Mouse (Mus musculus) brain, adult 2 months (tissue): ENCODE data around the gene Slc6a6.

Experiments
- DNase-seq: peaks from one replicate; pipeline ENCODE4 v3.0.0; 2011; ENCODE audit warnings: low read depth, low spot score

Gene Slc6a6

DNA sequence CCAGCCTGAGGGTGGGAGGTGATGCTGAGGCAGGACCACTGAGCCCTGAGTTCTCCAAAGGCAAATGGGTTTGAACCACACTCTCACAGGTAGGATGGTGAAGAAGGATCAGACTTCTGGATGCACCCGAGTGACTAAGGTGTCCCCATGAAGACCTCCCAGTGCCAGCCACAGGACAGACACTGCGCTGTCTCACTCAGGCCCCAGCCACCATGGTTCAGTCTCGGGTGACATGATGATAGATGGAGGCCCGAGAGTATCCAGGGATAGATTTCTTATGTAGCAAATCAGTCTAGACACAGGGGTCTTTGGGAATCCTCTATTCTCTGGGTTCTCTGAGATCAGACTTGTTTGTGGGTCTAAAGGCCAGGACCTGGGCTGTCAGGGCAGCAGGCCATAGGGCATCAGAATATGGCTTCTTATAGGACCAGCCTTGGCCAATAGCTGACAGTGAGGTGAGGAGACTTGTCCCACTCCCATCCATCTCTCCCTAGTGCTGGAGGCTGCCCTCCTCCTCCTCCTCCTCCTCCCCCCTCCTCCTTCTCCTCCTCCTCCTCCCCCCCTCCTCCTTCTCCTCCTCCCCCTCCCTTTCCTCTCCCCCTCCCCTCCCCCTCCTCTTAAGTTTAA is 36.8 kb downstream of the Slc6a6 start:
- DNase-seq: no peak

DNA sequence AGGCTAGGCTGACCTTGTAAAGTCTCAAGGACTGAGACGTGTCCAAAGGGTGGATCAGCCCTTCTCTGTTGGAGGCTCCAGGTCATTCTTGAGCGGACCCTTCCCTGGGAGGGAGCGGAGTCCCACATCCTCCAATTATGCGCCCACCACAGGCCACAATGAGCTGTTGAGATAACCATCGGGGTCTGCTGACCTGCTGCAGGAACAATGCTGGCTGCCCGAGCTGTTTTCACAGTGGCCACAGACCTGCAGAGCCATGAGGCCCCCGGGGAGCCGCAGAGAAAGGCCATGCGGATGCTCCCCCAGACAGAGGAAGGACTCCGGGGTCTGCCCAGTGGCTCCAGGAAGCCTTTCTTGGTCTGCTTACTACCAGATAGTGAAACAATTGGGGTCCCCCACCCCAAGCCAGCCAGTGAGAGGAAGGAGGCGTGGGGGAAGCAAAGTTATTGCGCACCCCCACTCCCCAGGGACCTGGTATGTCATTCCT is 37.4 kb downstream of the Slc6a6 start:
- DNase-seq: no peak

DNA sequence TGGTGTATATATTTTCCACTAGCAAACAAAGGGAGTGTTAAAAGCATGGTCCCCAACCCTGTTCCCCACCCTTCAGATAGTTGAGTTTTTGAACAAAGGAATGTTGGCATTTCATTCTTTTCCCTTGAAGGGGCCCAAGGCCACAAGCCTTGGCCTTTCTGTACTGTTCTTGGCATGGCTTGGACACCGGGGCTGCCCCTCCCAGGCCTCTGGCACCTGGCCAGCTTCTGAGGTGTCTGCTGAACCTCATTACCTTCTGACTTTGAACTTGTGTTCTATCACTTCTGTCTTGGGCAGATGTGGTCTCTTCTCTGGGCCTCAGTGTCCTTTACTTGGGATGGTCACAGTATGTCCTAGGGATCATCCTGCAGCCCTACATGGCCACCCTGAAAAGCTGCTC is 43.5 kb downstream of the Slc6a6 start:
- no peak for DNase-seq

DNA sequence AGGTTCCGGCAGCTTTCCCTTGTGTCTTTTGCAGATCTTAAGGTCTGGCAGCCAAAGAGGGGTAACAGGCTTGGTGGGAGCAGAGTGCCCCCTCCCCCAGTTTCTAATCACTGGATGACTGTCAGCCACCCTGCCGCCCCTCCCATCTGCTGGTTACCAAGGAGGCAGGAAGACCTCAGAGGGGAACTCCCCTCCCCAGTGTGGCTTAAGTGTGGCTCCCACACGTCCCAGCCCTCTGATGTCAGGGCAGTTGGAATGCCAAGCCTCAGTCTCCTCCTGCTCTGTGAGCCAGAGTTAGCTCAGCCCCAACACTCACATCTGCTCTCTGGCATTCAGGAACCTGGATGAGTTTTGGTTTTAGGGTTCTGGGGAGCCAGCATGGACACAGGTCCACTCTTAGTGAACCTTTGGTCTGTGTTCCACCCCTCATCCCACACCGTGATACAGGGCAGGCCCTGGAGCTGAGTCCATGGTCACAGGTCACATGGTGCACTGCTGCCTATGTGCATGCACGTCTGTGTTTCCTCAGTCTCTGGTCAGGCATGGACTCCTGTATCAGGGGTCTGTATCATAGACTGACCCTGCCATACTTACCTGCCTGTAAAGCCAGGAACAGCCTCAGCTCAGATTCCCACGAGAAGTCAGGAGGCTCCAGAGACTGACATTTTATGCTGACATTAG is 45.2 kb downstream of the Slc6a6 start:
- no peak for DNase-seq

DNA sequence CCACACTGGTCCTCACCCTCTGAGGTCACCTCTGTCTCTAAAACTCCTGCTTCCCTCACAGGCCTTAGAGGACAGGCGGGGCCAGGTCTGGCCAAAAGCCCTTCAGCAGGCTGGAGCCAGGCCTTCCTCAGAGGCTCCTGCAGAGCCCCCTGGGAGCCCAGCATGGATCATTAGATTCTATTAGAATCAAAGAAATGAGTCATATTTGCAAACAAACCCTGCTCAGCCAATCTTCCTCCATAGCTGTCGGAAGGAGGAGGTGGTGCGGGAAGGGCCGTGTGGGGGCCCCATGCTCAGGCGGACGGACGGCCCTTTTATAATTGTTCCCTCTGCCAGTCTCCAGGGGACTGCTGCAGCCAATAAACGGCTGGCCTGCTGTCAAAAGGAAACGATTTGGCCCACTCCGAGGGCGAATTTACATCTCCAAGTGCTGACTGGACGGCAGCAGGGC is 45.8 kb downstream of the Slc6a6 start:
- DNase-seq: peak; percentile 81

DNA sequence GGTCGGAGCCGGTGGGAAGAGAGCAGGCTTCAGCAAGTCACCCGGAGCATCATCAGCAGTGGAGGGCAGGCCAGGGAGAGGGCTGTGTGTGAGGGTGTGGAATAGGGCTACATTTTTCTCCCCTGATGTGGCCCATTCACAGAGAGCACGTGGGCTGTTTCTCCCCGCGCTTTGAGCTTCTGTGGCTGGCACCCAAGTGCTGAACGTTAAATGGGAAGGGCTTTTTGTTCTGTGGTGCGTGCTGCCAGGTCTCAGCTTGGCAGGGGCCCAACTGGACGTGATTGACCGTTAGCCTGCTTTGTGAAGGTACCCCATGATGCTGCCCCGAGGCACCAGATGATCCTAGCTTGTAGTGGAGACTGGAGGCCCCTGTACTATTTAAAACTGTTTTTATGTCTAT is 48.3 kb downstream of the Slc6a6 start:
- peak; percentile 43 for DNase-seq

GRCm38 (mm10) chr6:91736471-91736870 is 52.6 kb downstream of the Slc6a6 start:
- peak; percentile 71 for DNase-seq

GRCm38 (mm10) chr6:91737451-91737850 is 53.6 kb downstream of the Slc6a6 start:
- no peak for DNase-seq

- no peak for DNase-seq
Measured at GRCm38 (mm10) chr6:91738058-91738457, 54.2 kb downstream of the Slc6a6 start.

DNA sequence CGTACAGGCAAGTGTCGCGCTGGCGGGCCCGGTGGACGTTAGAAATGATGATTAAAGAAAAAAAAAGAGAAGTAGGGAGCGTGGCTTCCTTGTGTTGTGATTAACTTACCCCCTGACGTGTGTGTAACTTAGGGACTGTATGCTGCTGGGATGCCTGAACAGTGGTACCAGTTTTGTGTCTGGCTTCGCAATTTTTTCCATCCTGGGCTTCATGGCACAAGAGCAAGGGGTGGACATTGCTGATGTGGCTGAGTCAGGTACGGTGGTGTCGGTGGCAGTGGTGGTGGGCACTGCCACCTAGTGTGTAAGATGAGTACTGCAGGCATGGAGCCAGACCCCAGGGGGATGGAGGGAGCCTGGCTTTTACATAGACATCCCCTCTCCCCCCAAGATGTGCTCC is 57.2 kb downstream of the Slc6a6 start:
- DNase-seq: peak; percentile 61

- DNase-seq: no peak
Measured at GRCm38 (mm10) chr6:91742466-91742865, 58.6 kb downstream of the Slc6a6 start.

- DNase-seq: no peak
Measured at GRCm38 (mm10) chr6:91742995-91743394, 59.1 kb downstream of the Slc6a6 start.

GRCm38 (mm10) chr6:91743886-91744285 is 60.0 kb downstream of the Slc6a6 start:
- no peak for DNase-seq

GRCm38 (mm10) chr6:91745246-91745645 is 61.4 kb downstream of the Slc6a6 start:
- no peak for DNase-seq

DNA sequence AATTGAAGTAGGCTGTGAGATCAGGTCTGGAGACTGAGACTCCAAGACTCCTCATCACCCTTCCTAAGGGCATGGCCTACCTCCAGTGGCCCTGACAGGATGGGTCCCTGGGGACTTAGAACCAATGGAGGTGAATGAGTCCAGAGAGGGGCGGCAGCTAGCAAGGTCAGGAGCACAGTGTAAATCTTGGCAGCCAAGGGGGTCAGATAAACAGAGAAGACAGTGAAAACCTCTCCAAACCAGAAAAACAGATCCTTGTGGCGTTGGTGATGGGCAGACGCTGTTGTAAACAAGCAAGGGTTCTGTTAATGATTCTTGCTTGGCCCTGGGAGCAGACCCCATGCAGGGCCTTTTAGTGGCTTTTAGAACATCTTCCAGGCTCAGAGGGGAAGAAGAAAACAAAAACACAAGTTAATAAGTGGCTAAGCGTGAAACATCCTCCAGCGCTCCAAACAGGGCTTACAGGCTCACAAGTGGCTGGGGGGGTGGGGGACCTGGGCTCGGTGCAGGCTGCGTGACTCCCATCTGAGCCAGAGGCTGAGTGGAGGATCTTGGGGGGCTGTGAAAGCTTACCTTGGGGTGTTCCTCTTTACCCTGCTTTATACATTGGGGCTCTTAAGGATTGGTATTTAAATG is 62.2 kb downstream of the Slc6a6 start:
- no peak for DNase-seq

- no peak for DNase-seq
Measured at GRCm38 (mm10) chr6:91746776-91747175, 62.9 kb downstream of the Slc6a6 start.

DNA sequence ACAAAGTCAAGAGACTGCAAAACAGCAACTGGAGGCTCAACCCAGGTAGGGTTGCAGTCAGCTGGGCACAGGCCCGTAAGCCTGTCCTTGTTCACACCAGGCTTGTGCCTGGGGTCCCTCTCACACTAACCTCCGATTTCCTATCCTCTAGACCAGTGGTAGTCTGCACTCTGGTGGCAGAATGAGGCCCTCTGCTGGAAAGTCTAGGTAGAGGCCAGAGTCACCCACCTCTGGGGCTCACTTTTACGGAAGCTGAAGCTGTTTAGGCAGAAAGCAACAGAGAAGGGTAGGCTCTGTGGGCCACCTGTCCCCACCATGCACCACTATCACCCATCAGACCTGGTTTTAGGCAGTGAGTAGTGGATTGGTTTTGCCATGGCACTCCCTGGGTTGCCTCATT is 67.1 kb downstream of the Slc6a6 start:
- DNase-seq: peak; percentile 39

DNA sequence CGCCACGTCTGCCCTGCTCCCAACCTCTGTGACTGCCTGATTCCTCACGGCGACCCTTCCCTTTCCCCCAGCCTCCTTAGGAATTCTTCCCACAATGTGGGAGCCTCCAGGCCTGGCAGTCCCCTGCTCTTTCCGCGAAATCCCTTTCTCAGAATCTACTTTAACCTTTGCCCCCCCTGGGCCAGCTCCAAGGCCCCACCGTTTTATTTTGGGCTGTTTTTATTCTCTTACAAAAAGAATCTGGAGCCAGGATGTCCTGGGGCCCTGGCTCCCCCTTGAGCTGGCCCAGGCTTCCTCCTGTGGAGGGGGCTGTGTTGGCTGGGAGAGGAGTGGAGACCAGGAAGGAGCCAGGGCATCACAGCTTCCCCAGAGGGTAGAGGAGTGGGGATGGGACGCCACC is 69.0 kb downstream of the Slc6a6 start:
- no peak for DNase-seq

DNA sequence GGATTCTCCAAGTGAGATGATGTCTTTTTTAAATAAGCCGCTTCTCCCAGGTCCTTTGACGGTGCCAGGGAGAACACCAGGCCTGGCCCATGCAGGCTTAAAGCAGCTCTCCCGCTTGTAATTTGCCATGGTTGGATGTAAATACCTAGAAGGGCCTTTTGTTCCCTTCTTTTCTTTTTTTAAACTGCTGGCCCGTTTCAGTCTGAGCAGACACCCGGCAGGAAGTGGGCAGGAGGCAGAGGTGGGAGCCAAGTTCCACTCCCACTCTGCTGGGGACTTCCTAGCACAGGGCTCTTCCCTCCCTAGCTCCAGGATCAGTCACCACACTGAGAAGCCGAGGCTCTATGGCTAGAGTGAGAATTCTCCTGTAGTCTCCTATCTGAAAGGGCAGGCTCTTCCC is 70.2 kb downstream of the Slc6a6 start:
- DNase-seq: peak; percentile 79

DNA sequence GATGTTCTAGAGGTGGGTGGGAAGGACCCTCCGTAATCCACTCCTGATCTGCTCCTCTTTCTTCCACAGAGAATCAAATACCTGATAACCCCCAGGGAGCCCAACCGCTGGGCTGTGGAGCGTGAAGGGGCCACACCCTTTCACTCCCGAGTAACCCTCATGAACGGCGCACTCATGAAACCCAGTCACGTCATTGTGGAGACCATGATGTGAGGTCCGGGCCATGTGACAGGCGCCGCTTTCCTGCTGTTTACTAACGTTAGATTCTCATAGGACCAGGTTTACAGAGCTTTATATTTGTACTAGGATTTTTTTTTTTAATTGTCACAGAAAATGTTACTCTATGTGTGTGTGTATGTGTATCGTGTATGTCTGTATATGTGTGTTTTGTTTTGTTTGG is 71.0 kb downstream of the Slc6a6 start:
- DNase-seq: no peak

DNA sequence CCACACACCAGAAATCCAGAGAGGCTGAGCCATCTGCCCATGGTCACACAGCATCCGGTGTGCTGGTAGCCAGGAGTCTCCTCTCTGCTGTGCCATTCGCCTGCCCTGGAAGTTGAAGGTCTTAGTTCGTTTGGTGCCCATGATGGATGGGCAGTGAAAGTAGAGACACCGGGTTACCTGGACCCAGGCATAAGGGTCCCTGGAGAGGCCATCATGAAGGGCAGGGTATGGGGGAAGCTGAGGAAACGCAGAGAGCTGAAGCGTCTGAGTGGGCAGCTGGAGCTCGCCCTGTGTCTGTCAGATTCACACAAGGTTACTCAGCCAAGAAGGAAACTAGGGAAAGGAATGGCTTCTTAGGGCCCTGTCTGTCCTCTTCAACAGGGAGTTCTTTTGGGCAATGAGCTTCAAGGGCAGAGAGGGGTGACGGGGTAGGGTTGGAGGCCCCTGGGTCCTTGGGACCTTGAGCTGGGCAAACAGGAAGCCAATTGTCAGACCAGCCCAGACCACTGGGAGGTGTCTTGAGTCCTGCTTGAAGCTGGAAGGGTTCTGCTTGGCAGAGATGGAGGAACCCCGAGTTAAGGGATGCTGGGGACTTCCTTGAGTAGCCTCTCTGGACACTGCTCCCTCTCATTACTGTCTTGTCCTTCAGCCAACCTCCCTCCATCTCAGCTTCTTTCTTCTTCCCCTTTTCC is 78.3 kb downstream of the Slc6a6 start:
- peak; percentile 50 for DNase-seq

- peak; percentile 49 for DNase-seq
Measured at GRCm38 (mm10) chr6:91767550-91767949, 83.7 kb downstream of the Slc6a6 start.
